Mouse (Mus musculus) bone marrow macrophage, adult 2 months (primary cell): Measurements from ENCODE around the gene Acoxl. TPM values are rescaled to one million over a fixed set of nuclear protein-coding genes. Genes with fewer than 3 reads are reported as not detected.

Source experiments
- H3K27ac ChIP-seq: 2 replicates; pipeline ENCODE4 v1.5.1; 2012; ENCODE audit warnings: low read depth, low read length; ENCODE audit not compliant: insufficient read depth
- H3K4me1 ChIP-seq: 2 replicates; pipeline ENCODE4 v1.6.1; 2012; ENCODE audit warnings: low read length; ENCODE audit not compliant: control insufficient read depth, insufficient read depth
- H3K4me3 ChIP-seq: 2 replicates; pipeline ENCODE4 v1.5.1; 2012; ENCODE audit warnings: mild to moderate bottlenecking, low read length, moderate library complexity; ENCODE audit not compliant: insufficient read depth
- CTCF ChIP-seq: IDR thresholded peaks from 2 replicates; pipeline ENCODE4 v1.5.1; 2012; ENCODE audit warnings: low read depth, mild to moderate bottlenecking, low read length, moderate library complexity
- POLR2A ChIP-seq: IDR thresholded peaks from 2 replicates; pipeline ENCODE4 v1.6.1; 2012; ENCODE audit warnings: mild to moderate bottlenecking, low read depth, low read length, borderline replicate concordance
- polyA plus RNA-seq: library from polyadenylated mRNA; stranded (reverse); fragments of >200 nt; gene quantifications from 2 replicates; pipeline ENCODE4 v1.2.4, GENCODE M21; 2012; ENCODE audit not compliant: missing spikeins, insufficient read depth, insufficient read length

The Acoxl gene
- polyA plus RNA-seq, 1 experiment = not detected

DNA sequence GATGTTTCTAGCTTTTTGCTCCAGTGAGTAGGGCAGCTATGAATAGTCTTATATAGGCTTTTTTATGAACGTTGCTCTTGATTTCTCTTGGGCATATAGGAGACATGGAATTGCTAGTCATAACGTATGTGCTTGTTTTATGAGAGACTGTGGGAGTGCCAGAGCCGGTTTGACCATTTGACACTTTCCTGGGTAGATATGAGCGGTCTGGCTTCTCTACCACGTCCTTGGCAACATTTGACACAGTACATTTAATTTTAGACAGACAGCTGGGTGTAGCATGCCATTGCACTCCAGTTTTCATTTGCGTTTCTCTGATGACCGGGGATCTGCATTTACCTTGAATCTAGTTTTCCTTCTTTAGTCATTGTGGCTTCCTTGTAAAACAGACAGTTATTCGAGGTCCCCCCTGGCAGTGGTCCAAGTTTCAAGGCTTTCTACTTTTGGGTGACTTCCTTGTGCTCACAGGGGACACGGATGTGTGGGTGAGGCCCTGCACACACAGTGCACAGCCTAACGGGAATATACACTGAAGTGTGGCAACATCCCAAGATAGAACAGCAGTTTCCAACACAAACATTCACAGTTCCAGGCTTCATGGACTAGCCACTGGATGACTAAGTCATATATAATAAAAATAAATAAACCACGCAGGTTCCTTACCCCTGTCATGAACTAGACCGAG lies 202.5 kb downstream of the Acoxl start:
- Histone ChIP-seq H3K4me1 (peaks cover 3% of the 10 kb centered on the region), H3K4me3 (no peak overlapping the region), H3K27ac (no peak overlapping the region)
- TF ChIP-seq POLR2A (no peak), CTCF (no peak)

DNA sequence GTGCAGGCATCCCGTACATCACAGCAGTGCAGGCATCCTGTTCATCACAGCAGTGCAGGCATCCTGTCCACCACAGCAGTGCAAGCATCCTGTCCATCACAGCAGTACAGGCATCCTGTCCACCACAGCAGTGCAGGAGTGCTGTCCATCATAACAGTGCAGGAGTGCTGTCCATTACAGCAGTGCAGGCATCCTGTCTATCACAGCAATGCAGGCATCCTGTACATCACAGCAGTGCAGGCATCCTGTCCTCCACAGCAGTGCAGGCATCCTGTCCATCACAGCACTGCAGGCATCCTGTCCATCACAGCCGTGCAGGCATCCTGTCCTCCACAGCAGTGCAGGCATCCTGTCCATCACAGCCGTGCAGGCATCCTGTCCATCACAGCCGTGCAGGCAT lies 207.8 kb downstream of the Acoxl start:
- Histone ChIP-seq H3K4me1 (no peaks in the 10 kb centered on the region), H3K27ac (no peak overlapping the region), H3K4me3 (no peak overlapping the region)
- no peak for TF ChIP-seq CTCF
- TF ChIP-seq POLR2A = no peak

- Histone ChIP-seq H3K27ac (peak overlapping the region; percentile 52), H3K4me1 (peaks cover 27% of the 10 kb centered on the region), H3K4me3 (no peak overlapping the region)
- TF ChIP-seq POLR2A (no peak), CTCF (no peak)
Observed at GRCm38 (mm10) chr2:128054905-128055304, 216.2 kb downstream of the Acoxl start.

DNA sequence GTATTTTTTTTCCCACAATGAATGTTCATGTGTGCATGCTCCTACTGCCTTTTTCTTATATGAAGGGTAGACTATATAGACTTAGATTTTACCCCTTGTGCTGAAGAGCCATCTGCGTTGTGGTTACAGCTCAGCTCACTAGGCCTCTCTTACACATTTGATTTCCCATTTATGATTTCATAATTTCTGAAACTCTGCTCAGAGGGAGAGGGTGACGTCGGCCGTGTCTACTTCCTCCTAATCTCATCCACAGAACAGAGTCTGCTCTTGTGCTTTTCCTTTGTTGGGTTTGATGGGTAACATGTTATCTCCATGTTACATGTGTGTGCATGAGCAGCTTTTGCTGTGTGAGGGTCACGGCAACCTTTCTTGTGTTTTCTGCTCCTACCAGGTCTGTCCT lies 219.2 kb downstream of the Acoxl start:
- TF ChIP-seq POLR2A (no peak), CTCF (no peak)
- H3K4me3 ChIP-seq = no peak overlapping the region
- H3K27ac ChIP-seq = peak overlapping the region; percentile 37
- H3K4me1 ChIP-seq = peaks cover 40% of the 10 kb centered on the region

DNA sequence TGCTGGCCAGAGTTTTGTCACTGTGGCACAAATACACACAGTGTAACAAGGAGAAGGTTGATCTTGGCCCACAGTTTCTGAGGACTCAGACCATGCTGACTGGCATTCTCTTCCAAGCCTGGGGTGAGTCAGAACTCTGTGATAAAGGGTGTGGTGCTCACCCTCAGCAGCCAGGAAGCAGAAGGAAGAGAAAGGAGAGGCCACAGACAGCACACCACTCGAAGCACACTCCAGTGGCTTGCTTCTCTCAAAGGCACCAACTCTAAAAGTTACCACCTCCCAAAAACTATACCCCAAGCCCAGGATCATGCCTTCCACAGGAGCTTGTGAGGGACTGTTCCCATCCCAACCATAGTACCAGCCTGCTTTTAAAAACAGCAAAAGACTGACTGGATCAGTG lies 220.0 kb downstream of the Acoxl start:
- H3K4me1 ChIP-seq = peaks cover 40% of the 10 kb centered on the region
- H3K4me3 ChIP-seq = no peak overlapping the region
- TF ChIP-seq POLR2A = no peak
- no peak for TF ChIP-seq CTCF
- peak overlapping the region; percentile 43 for H3K27ac ChIP-seq

GRCm38 (mm10) chr2:128060213-128060612 lies 221.5 kb downstream of the Acoxl start:
- H3K4me3 ChIP-seq = no peak overlapping the region
- peaks cover 36% of the 10 kb centered on the region for H3K4me1 ChIP-seq
- peak overlapping the region; percentile 53 for H3K27ac ChIP-seq
- TF ChIP-seq POLR2A (no peak), CTCF (no peak)

GRCm38 (mm10) chr2:128060680-128061287 lies 222.1 kb downstream of the Acoxl start:
- H3K4me1 ChIP-seq = peaks cover 35% of the 10 kb centered on the region

DNA sequence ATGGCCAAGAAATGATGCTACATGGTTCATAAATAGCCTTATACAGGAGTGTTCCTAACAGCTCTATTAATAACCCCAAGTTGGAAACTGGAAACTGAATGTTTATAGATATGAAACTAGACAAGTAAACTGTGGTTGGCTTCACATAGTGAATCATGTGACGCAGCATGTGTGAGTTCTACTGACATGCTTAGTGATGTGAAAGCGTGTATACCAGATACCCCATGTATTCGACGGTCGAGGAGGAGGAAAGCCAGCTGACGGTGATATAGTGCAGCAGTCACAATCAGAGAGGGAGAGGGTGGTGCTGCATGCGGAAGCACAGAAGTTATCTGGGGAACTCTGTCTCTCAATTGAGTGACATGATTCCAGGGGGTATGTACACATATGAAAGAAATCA lies 222.8 kb downstream of the Acoxl start:
- Histone ChIP-seq H3K4me3 (no peak overlapping the region), H3K27ac (no peak overlapping the region), H3K4me1 (peaks cover 42% of the 10 kb centered on the region)
- no peak for TF ChIP-seq CTCF
- no peak for TF ChIP-seq POLR2A

More at GRCm38 (mm10) chr2:128060680-128061287, 222.1 kb downstream of the Acoxl start:
- Histone ChIP-seq H3K4me3 (no peak overlapping the region), H3K27ac (peak overlapping the region; percentile 55)
- no peak for TF ChIP-seq POLR2A
- TF ChIP-seq CTCF = no peak

- TF ChIP-seq CTCF (no peak), POLR2A (no peak)
- no peak overlapping the region for H3K27ac ChIP-seq
- no peak overlapping the region for H3K4me3 ChIP-seq
- H3K4me1 ChIP-seq = peaks cover 52% of the 10 kb centered on the region
Observed at GRCm38 (mm10) chr2:128062756-128063155, 224.1 kb downstream of the Acoxl start.

DNA sequence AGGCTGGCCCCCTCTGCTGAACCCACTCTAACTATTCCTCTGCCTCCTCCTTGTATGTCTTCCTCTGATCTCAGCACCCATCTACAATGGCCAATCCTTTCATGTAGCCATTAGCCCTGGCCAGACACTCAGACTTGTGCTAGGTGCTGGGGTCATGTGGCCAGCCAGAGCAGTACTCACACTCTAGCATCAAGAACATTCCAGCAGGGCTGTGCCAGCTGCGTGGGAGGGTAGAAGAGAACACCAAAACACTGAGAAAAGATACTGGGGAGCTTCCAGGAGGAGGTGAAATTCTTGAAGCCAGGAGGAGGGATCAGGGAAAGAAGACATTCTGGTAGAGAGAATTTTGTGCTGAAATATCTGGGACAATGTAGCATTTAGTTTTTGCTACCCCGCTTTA lies 226.3 kb downstream of the Acoxl start:
- TF ChIP-seq POLR2A (no peak), CTCF (no peak)
- Histone ChIP-seq H3K27ac (peak overlapping the region; percentile 77), H3K4me1 (peaks cover 57% of the 10 kb centered on the region), H3K4me3 (no peak overlapping the region)

DNA sequence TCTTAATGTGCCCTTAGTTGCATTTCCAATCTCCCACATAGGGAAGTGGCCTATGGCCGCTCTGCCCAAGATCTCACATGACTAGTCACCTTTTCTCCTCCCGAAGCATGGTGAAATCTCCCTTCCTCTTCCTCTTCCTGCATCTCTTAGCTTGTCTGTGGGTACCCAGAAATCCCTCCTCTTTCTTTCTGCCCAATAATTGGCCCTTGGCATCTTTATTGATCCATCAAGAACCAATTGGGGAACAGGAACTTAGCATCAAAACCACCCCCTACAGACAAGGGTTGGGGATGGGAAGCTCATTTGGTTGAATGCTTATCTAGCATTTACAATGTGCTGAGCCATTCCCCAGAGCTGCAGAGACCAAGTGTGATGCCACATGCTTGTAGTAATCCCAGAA lies 226.9 kb downstream of the Acoxl start:
- Histone ChIP-seq H3K4me3 (no peak overlapping the region), H3K4me1 (peaks cover 53% of the 10 kb centered on the region), H3K27ac (peak overlapping the region; percentile 77)
- TF ChIP-seq CTCF = no peak
- TF ChIP-seq POLR2A = no peak
